Mouse (Mus musculus): ENCODE results near the gene Myh14. TPM values are rescaled to one million over a fixed set of nuclear protein-coding genes. Genes with fewer than 3 reads are reported as not detected.
"Not testable (repeated sequence)": the region's sequence is repeated elsewhere in the genome, so short reads cannot be mapped to it uniquely, and the experiment has no call there.

The Myh14 gene
- 8.8 and 11.0 TPM in 2 replicates for total RNA-seq (2014; rRNA removed)
- 6.9 and 7.9 TPM in 2 replicates for polyA plus RNA-seq (2015; fragmentation: Nextera tagmentation; extraction: Ambion mirVana)

- Histone ChIP-seq H3K4me3 (ENCODE audit: low read depth, low read length) (peak within 1 kb of the TSS; percentile 31), H3K9ac (replicated peaks; ENCODE audit: low read length, poor library complexity, severe bottlenecking) (0 out of 2 replicates have a peak within 1 kb of the TSS, but pooled peaks have one; percentile 19), H3K36me3 (ENCODE audit: insufficient read depth, low read length) (no peaks in the 10 kb centered on the region), H3K4me1 (ENCODE audit: insufficient read depth, low read length) (peaks cover 7% of the 10 kb centered on the region; the same call in 1 of the 2 replicates), H3K27me3 (ENCODE audit: insufficient read depth, low read length) (peaks cover 9% of the 10 kb centered on the region; the same call in 1 of the 2 replicates), H3K4me2 (ENCODE audit: low read depth, low read length, poor library complexity, severe bottlenecking) (peak within 1 kb of the TSS; percentile 65), H3K27ac (ENCODE audit: low read depth, low read length) (no peak within 1 kb of the TSS; the same call in 1 of the 2 replicates), H3K9me3 (ENCODE audit: low read length) (no peaks in the 10 kb centered on the region)
- TF ChIP-seq CTCF (IDR thresholded peaks at IDR 0.05), result no peak
- ATAC-seq (ENCODE audit: low FRiP score) (peak; percentile 94), DNase-seq (ENCODE audit: low spot score) (peak; percentile 97)
- WGBS, result 1% methylated on average over 21 of the region's 23 CpGs
These were observed at the start of gene Myh14 for GRCm38 (mm10) chr7:44670803-44671202. Gene Myh14 (minus strand): TSS chr7:44670843.

- Histone ChIP-seq H3K4me3 (ENCODE audit: low read depth, low read length) (no peak overlapping the region), H3K27ac (ENCODE audit: low read depth, low read length) (no peak overlapping the region), H3K36me3 (ENCODE audit: insufficient read depth, low read length) (no peaks in the 10 kb centered on the region), H3K27me3 (ENCODE audit: insufficient read depth, low read length) (no peaks in the 10 kb centered on the region), H3K4me1 (ENCODE audit: insufficient read depth, low read length) (no peaks in the 10 kb centered on the region), H3K9me3 (ENCODE audit: low read length) (no peaks in the 10 kb centered on the region), H3K9ac (replicated peaks; ENCODE audit: low read length, poor library complexity, severe bottlenecking) (no peak overlapping the region), H3K4me2 (ENCODE audit: low read depth, low read length, poor library complexity, severe bottlenecking) (no peak overlapping the region)
- DNase-seq (ENCODE audit: low spot score), result no peak
- ATAC-seq (ENCODE audit: low FRiP score), result no peak
- WGBS, result 79% methylated on average over 5 of the region's 5 CpGs
- no peak; the same call in 1 of the 2 replicates for TF ChIP-seq CTCF (IDR thresholded peaks at IDR 0.05)
These were observed 39.2 kb upstream of the Myh14 start for GRCm38 (mm10) chr7:44709881-44710280.

DNA sequence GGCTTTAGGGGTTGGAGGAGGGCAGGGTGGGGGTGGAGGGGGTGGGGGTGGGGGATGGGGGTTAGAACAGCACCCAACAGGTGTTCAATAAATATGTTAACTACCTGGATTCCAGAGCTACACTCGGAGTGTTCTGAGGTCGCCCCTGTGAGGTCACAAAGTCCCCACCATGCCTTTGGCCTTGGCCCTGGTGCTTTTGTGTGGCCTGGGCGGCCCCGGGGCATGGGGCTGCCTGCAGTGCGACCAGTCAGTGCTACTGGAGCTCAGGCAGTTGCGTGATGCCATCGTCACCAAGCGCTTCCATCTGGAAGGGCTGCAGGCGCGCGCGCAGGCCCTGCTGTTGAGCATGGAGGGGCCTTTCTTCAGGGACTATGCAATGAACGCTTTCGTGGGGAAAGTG lies 37.9 kb upstream of the Myh14 start, which contains the start of gene Izumo2:
Gene Izumo2, plus strand, starts transcription at position 169 of the 400 bp plus-strand sequence.
- no peaks in the 10 kb centered on the region for H3K9me3 ChIP-seq (ENCODE audit: low read length)
- H3K27me3 ChIP-seq (ENCODE audit: insufficient read depth, low read length), result no peaks in the 10 kb centered on the region
- 75% methylated on average over 14 of the region's 14 CpGs for WGBS
- no peak within 1 kb of the TSS for H3K27ac ChIP-seq (ENCODE audit: low read depth, low read length)
- H3K4me3 ChIP-seq (ENCODE audit: low read depth, low read length), result no peak within 1 kb of the TSS
- DNase-seq (ENCODE audit: low spot score) (no peak), ATAC-seq (ENCODE audit: low FRiP score) (no peak)
- H3K4me2 ChIP-seq (ENCODE audit: low read depth, low read length, poor library complexity, severe bottlenecking), result no peak within 1 kb of the TSS
- no peak for TF ChIP-seq CTCF (IDR thresholded peaks at IDR 0.05)
- H3K4me1 ChIP-seq (ENCODE audit: insufficient read depth, low read length), result no peaks in the 10 kb centered on the region
- H3K9ac ChIP-seq (replicated peaks; ENCODE audit: low read length, poor library complexity, severe bottlenecking), result no peak within 1 kb of the TSS
- H3K36me3 ChIP-seq (ENCODE audit: insufficient read depth, low read length), result no peaks in the 10 kb centered on the region

GRCm38 (mm10) chr7:44708093-44708492 lies 37.5 kb upstream of the Myh14 start:
- 87% methylated on average over 6 of the region's 6 CpGs for WGBS

DNA sequence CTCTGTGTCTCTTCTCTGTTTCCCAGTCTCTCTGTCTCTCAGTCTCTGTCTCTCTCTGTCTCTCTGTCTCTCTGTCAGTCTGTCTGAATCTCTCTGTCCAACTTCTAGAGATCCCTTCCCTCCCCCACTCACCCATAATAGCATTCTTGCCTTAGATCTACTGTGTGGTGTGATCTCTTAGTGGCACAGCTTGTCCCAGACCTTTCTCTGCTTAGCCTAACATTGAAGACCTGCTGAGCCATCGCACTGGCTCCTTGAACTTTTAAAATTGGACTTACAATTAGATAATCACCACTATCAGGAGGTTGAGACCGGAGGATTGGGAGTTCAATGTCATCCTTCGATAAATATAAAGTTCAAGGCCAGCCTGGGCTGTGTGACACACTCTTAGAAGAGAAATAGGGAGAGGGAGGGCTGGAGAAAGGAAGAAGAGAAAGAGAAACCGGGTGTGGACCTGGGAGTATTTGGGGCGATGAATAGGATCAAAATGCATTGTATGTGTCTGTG lies 36.6 kb upstream of the Myh14 start:
- Histone ChIP-seq H3K4me3 (ENCODE audit: low read depth, low read length) (no peak overlapping the region), H3K9me3 (ENCODE audit: low read length) (no peaks in the 10 kb centered on the region), H3K9ac (replicated peaks; ENCODE audit: low read length, poor library complexity, severe bottlenecking) (no peak overlapping the region), H3K4me2 (ENCODE audit: low read depth, low read length, poor library complexity, severe bottlenecking) (no peak overlapping the region), H3K27me3 (ENCODE audit: insufficient read depth, low read length) (no peaks in the 10 kb centered on the region), H3K4me1 (ENCODE audit: insufficient read depth, low read length) (no peaks in the 10 kb centered on the region), H3K36me3 (ENCODE audit: insufficient read depth, low read length) (no peaks in the 10 kb centered on the region), H3K27ac (ENCODE audit: low read depth, low read length) (no peak overlapping the region)
- no peak for TF ChIP-seq CTCF (IDR thresholded peaks at IDR 0.05)
- WGBS, result 90% methylated on average over 5 of the region's 5 CpGs
- DNase-seq (ENCODE audit: low spot score) (no peak), ATAC-seq (ENCODE audit: low FRiP score) (no peak)

More at GRCm38 (mm10) chr7:44708093-44708492, 37.5 kb upstream of the Myh14 start:
- H3K9me3 ChIP-seq (ENCODE audit: low read length); DNase-seq (ENCODE audit: low spot score); H3K36me3 ChIP-seq (ENCODE audit: insufficient read depth, low read length); H3K9ac ChIP-seq (replicated peaks; ENCODE audit: low read length, poor library complexity, severe bottlenecking); H3K4me1 ChIP-seq (ENCODE audit: insufficient read depth, low read length); H3K27me3 ChIP-seq (ENCODE audit: insufficient read depth, low read length); H3K4me3 ChIP-seq (ENCODE audit: low read depth, low read length); H3K4me2 ChIP-seq (ENCODE audit: low read depth, low read length, poor library complexity, severe bottlenecking); ATAC-seq (ENCODE audit: low FRiP score); H3K27ac ChIP-seq (ENCODE audit: low read depth, low read length): not testable (repeated sequence)

DNA sequence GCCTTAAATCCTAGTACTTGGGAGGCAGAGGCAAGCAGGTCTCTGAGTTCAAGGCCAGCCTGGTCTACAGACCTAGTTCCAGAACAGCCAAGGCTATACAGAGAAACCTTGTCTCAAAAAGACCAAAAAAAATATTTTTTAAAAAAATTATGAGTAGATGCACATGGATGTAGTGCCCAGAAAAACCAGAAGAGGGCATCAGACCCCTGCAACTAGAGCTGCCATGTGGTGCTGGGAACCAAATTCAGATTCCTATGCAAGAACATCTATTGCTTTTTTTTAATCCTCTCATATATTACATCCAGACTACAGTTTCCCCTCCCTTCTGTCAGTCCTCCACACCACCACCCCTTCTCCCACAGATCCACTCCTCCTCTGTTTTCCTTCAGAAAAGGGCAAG lies 35.7 kb upstream of the Myh14 start:
- Histone ChIP-seq H3K9me3 (ENCODE audit: low read length) (no peaks in the 10 kb centered on the region), H3K4me2 (ENCODE audit: low read depth, low read length, poor library complexity, severe bottlenecking) (no peak overlapping the region), H3K4me1 (ENCODE audit: insufficient read depth, low read length) (no peaks in the 10 kb centered on the region), H3K27me3 (ENCODE audit: insufficient read depth, low read length) (no peaks in the 10 kb centered on the region), H3K9ac (replicated peaks; ENCODE audit: low read length, poor library complexity, severe bottlenecking) (no peak overlapping the region), H3K36me3 (ENCODE audit: insufficient read depth, low read length) (no peaks in the 10 kb centered on the region), H3K4me3 (ENCODE audit: low read depth, low read length) (no peak overlapping the region), H3K27ac (ENCODE audit: low read depth, low read length) (no peak overlapping the region)
- no peak for DNase-seq (ENCODE audit: low spot score)
- no peak for TF ChIP-seq CTCF (IDR thresholded peaks at IDR 0.05)
- ATAC-seq (ENCODE audit: low FRiP score), result no peak
